Mouse (Mus musculus): ENCODE data around the gene Gm9048. TPM values are rescaled to one million over a fixed set of nuclear protein-coding genes. Genes with fewer than 3 reads are reported as not detected.

The Gm9048 gene
- not detected for polyA plus RNA-seq (2017; shearing (Covaris generic))

DNA sequence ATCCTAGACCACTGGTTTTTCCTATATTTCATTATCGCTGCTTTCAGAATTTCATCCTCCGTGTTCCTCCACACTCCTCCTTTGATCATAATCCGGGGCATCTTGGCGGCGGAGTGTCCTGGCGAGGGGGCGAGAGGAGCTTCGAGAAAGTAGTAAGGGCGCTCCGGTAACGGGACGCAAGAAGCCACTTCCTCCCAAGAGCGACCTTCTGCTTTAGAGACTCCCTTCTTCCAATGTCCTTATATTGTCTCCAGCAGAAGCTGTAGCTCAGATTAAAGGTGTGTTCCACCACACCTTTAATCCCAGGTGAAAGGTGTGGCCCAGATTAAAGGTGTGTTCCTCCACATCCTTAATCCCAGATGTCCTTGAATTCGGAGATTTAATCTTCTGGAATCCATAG is at the start of gene Gm9048:
TSS of gene Gm9048 (minus strand) at position 101 of the 400 bp plus-strand sequence.

DNA sequence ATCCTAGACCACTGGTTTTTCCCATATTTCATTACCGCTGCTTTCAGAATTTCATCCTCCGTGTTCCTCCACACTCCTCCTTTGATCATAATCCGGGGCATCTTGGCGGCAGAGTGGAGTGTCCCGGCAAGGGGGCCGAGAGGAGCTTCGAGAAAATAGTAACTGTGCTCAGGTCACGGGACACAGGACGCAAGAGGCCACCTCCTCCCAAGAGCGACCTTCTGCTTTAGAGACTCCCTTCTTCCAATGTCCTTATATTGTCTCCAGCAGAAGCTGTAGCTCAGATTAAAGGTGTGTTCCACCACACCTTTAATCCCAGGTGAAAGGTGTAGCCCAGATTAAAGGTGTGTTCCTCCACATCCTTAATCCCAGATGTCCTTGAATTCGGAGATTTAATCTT is 5.5 kb upstream of the Gm9048 start, which contains the start of gene Gm9049:
TSS of gene Gm9049 (minus strand) at position 101 of the 400 bp plus-strand sequence.

DNA sequence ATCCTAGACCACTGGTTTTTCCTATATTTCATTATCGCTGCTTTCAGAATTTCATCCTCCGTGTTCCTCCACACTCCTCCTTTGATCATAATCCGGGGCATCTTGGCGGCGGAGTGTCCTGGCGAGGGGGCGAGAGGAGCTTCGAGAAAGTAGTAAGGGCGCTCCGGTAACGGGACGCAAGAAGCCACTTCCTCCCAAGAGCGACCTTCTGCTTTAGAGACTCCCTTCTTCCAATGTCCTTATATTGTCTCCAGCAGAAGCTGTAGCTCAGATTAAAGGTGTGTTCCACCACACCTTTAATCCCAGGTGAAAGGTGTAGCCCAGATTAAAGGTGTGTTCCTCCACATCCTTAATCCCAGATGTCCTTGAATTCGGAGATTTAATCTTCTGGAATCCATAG is 5.3 kb downstream of the Gm9048 start, which contains the start of gene Gm9046:
TSS of gene Gm9046 (minus strand) at position 101 of the 400 bp plus-strand sequence.

DNA sequence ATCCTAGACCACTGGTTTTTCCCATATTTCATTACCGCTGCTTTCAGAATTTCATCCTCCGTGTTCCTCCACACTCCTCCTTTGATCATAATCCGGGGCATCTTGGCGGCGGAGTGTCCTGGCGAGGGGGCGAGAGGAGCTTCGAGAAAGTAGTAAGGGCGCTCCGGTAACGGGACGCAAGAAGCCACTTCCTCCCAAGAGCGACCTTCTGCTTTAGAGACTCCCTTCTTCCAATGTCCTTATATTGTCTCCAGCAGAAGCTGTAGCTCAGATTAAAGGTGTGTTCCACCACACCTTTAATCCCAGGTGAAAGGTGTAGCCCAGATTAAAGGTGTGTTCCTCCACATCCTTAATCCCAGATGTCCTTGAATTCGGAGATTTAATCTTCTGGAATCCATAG is 10.7 kb downstream of the Gm9048 start, which contains the start of gene Gm9045:
TSS of gene Gm9045 (minus strand) at position 101 of the 400 bp plus-strand sequence.

DNA sequence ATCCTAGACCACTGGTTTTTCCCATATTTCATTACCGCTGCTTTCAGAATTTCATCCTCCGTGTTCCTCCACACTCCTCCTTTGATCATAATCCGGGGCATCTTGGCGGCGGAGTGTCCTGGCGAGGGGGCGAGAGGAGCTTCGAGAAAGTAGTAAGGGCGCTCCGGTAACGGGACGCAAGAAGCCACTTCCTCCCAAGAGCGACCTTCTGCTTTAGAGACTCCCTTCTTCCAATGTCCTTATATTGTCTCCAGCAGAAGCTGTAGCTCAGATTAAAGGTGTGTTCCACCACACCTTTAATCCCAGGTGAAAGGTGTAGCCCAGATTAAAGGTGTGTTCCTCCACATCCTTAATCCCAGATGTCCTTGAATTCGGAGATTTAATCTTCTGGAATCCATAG is 16.2 kb downstream of the Gm9048 start, which contains the start of gene Gm9044:
TSS of gene Gm9044 (minus strand) at position 101 of the 400 bp plus-strand sequence.

DNA sequence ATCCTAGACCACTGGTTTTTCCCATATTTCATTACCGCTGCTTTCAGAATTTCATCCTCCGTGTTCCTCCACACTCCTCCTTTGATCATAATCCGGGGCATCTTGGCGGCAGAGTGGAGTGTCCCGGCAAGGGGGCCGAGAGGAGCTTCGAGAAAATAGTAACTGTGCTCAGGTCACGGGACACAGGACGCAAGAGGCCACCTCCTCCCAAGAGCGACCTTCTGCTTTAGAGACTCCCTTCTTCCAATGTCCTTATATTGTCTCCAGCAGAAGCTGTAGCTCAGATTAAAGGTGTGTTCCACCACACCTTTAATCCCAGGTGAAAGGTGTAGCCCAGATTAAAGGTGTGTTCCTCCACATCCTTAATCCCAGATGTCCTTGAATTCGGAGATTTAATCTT is 21.6 kb downstream of the Gm9048 start, which contains the start of gene Gm9040:
TSS of gene Gm9040 (minus strand) at position 101 of the 400 bp plus-strand sequence.

Other genes with a start within 250 kb of the Gm9048 start
- 8.9 TPM for gene Mdm1, start 206.9 kb downstream of the Gm9048 start, polyA plus RNA-seq (2017; shearing (Covaris generic))
- gene Il22, start 143.7 kb downstream of the Gm9048 start, polyA plus RNA-seq (2017; shearing (Covaris generic)) = 0.52 TPM
- gene Gm32717, start 107.9 kb downstream of the Gm9048 start, polyA plus RNA-seq (2017; shearing (Covaris generic)) = not detected
- gene Gm32802, start 90.0 kb downstream of the Gm9048 start, polyA plus RNA-seq (2017; shearing (Covaris generic)) = not detected
- gene Iltifb, start 53.6 kb downstream of the Gm9048 start, polyA plus RNA-seq (2017; shearing (Covaris generic)) = not detected
- gene Gm9040, start 21.7 kb downstream of the Gm9048 start, polyA plus RNA-seq (2017; shearing (Covaris generic)) = not detected
- gene Gm9044, start 16.3 kb downstream of the Gm9048 start, polyA plus RNA-seq (2017; shearing (Covaris generic)) = not detected
- gene Gm9045, start 10.8 kb downstream of the Gm9048 start, polyA plus RNA-seq (2017; shearing (Covaris generic)) = not detected
- not detected for gene Gm9046, start 5.4 kb downstream of the Gm9048 start, polyA plus RNA-seq (2017; shearing (Covaris generic))
- not detected for gene Gm9049, start 5.4 kb upstream of the Gm9048 start, polyA plus RNA-seq (2017; shearing (Covaris generic))
- 557 TPM for gene Ifng, start 92.4 kb upstream of the Gm9048 start, polyA plus RNA-seq (2017; shearing (Covaris generic))